Mouse (Mus musculus): Measurements from ENCODE around the gene Cbx4. TPM values are rescaled to one million over a fixed set of nuclear protein-coding genes. Genes with fewer than 3 reads are reported as not detected.
"Not testable (repeated sequence)": the region's sequence is repeated elsewhere in the genome, so short reads cannot be mapped to it uniquely, and the experiment has no call there.

Gene Cbx4
- polyA plus RNA-seq, 1 experiment from 2014 or later = 16.8 TPM

DNA sequence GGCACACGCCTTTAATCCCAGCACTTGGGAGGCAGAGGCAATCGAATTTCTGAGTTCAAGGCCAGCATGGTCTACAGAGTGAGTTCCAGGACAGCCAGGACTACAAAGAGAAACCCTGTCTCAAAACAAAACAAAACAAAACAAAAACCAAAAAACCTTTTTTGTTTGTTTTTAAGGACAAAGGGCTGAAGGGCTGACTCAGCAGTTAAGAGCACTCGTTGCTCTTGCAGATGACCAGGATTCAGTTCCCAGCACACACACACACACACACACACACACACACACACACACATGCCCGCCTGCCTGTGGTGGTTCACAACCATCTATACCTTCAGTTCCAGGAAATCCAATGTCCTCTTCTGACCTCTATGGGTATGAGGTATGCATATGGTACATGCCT, 14.3 kb upstream of the Cbx4 start:
- not testable (repeated sequence) for H3K36me3 ChIP-seq (replicated peaks; ENCODE audit: control insufficient read depth, insufficient read depth); H3K4me2 ChIP-seq (replicated peaks); DNase-seq (ENCODE audit: low spot score); ATAC-seq (ENCODE audit: low FRiP score); H3K9ac ChIP-seq; H3K4me3 ChIP-seq (replicated peaks; ENCODE audit: low read length); H3K4me1 ChIP-seq (replicated peaks; ENCODE audit: control insufficient read depth, insufficient read depth, low read length); H3K27me3 ChIP-seq (ENCODE audit: control insufficient read depth, insufficient read depth, low read length); H3K27ac ChIP-seq; H3K9me3 ChIP-seq (ENCODE audit: control insufficient read depth, low read length)
- 69% methylated on average over 4 of the region's 4 CpGs for WGBS

- ATAC-seq (ENCODE audit: low FRiP score) (no peak), DNase-seq (ENCODE audit: low spot score) (no peak)
- 65% methylated on average over 4 of the region's 4 CpGs for WGBS
- Histone ChIP-seq H3K4me2 (replicated peaks) (no peak overlapping the region), H3K27ac (no peak overlapping the region), H3K36me3 (replicated peaks; ENCODE audit: control insufficient read depth, insufficient read depth) (no peaks in the 10 kb centered on the region), H3K9ac (no peak overlapping the region), H3K9me3 (ENCODE audit: control insufficient read depth, low read length) (no peaks in the 10 kb centered on the region), H3K27me3 (ENCODE audit: control insufficient read depth, insufficient read depth, low read length) (no peaks in the 10 kb centered on the region), H3K4me1 (replicated peaks; ENCODE audit: control insufficient read depth, insufficient read depth, low read length) (0 out of 2 replicates have a peak, but pooled peaks cover 4% of the 10 kb centered on the region), H3K4me3 (replicated peaks; ENCODE audit: low read length) (no peak overlapping the region)
These were observed 12.2 kb upstream of the Cbx4 start for GRCm38 (mm10) chr11:119098202-119098601.

GRCm38 (mm10) chr11:119095441-119095840, 9.4 kb upstream of the Cbx4 start:
- Histone ChIP-seq H3K4me1 (replicated peaks; ENCODE audit: control insufficient read depth, insufficient read depth, low read length) (peaks cover 13% of the 10 kb centered on the region; the same call in 1 of the 2 replicates), H3K27ac (no peak overlapping the region), H3K36me3 (replicated peaks; ENCODE audit: control insufficient read depth, insufficient read depth) (no peaks in the 10 kb centered on the region), H3K9me3 (ENCODE audit: control insufficient read depth, low read length) (no peaks in the 10 kb centered on the region), H3K9ac (0 out of 2 replicates have a peak overlapping the region, but pooled peaks have one; percentile 24), H3K27me3 (ENCODE audit: control insufficient read depth, insufficient read depth, low read length) (no peaks in the 10 kb centered on the region), H3K4me2 (replicated peaks) (no peak overlapping the region), H3K4me3 (replicated peaks; ENCODE audit: low read length) (no peak overlapping the region)
- 48% methylated on average over 3 of the region's 3 CpGs for WGBS
- ATAC-seq (ENCODE audit: low FRiP score) (no peak), DNase-seq (ENCODE audit: low spot score) (no peak)

GRCm38 (mm10) chr11:119093322-119093721, 7.3 kb upstream of the Cbx4 start:
- DNase-seq (ENCODE audit: low spot score) = no peak
- ATAC-seq (ENCODE audit: low FRiP score) = no peak
- H3K27me3 ChIP-seq (ENCODE audit: control insufficient read depth, insufficient read depth, low read length) = peaks cover 15% of the 10 kb centered on the region
- WGBS = 68% methylated on average over 1 of the region's 1 CpGs
- H3K4me1 ChIP-seq (replicated peaks; ENCODE audit: control insufficient read depth, insufficient read depth, low read length) = peaks cover 24% of the 10 kb centered on the region
- H3K4me2 ChIP-seq (replicated peaks) = no peak overlapping the region
- no peaks in the 10 kb centered on the region for H3K36me3 ChIP-seq (replicated peaks; ENCODE audit: control insufficient read depth, insufficient read depth)
- H3K9ac ChIP-seq = no peak overlapping the region
- no peak overlapping the region for H3K4me3 ChIP-seq (replicated peaks; ENCODE audit: low read length)
- H3K27ac ChIP-seq = no peak overlapping the region
- H3K9me3 ChIP-seq (ENCODE audit: control insufficient read depth, low read length) = no peaks in the 10 kb centered on the region

DNA sequence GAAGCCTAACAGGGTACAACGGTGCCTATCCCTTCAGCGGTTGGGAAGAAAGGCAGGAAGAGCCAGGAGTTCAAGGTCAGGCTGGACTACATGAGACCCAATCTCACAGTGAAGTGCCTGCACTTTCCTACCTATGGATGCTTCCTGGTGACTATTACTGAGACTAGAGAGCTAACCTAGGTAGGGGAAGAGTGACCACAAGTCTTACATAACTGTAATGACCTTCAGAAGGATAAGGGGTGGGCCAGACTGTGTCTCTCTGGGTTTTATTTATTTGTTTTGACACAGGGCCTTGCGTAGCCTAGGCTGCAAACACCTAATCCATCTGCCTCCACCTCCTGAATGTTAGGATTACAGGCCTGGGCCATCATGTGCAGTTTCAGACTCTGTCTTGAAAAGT, 6.3 kb upstream of the Cbx4 start:
- H3K27ac ChIP-seq = no peak overlapping the region
- H3K4me2 ChIP-seq (replicated peaks) = no peak overlapping the region
- H3K4me3 ChIP-seq (replicated peaks; ENCODE audit: low read length) = no peak overlapping the region
- no peak overlapping the region for H3K9ac ChIP-seq
- no peak for ATAC-seq (ENCODE audit: low FRiP score)
- 73% methylated on average over 3 of the region's 3 CpGs for WGBS
- no peaks in the 10 kb centered on the region for H3K36me3 ChIP-seq (replicated peaks; ENCODE audit: control insufficient read depth, insufficient read depth)
- H3K9me3 ChIP-seq (ENCODE audit: control insufficient read depth, low read length) = no peaks in the 10 kb centered on the region
- DNase-seq (ENCODE audit: low spot score) = no peak
- H3K4me1 ChIP-seq (replicated peaks; ENCODE audit: control insufficient read depth, insufficient read depth, low read length) = peaks cover 24% of the 10 kb centered on the region
- peaks cover 25% of the 10 kb centered on the region for H3K27me3 ChIP-seq (ENCODE audit: control insufficient read depth, insufficient read depth, low read length)

DNA sequence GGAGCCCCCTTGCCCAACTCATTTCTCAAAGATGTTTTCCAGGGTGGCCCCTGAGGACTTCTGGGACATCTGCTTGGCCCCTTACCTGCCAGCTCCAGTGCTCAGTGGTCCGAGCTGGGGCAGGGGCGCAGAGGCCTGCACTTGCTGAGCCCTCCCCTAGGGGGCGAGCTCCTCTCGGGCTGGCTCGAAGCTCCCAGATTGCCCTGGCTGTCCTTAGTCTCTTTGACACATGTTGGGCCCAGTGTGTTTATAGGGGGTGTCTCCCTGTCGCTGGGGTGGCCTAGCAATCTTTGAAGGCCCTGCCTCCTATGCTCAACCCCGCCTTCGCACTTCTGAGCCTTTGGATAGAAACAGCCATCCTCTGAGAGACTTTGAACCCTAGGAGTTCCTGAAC, 5.6 kb upstream of the Cbx4 start:
- 0 out of 2 replicates have a peak overlapping the region, but pooled peaks have one; percentile 80 for H3K9ac ChIP-seq
- peaks cover 25% of the 10 kb centered on the region for H3K4me1 ChIP-seq (replicated peaks; ENCODE audit: control insufficient read depth, insufficient read depth, low read length)
- no peaks in the 10 kb centered on the region for H3K36me3 ChIP-seq (replicated peaks; ENCODE audit: control insufficient read depth, insufficient read depth)
- WGBS = 4% methylated on average over 8 of the region's 8 CpGs
- no peaks in the 10 kb centered on the region for H3K9me3 ChIP-seq (ENCODE audit: control insufficient read depth, low read length)
- DNase-seq (ENCODE audit: low spot score) = peak; percentile 67
- H3K4me3 ChIP-seq (replicated peaks; ENCODE audit: low read length) = no peak overlapping the region; the same call in 1 of the 2 replicates
- no peak overlapping the region for H3K27ac ChIP-seq
- peak overlapping the region; percentile 97 for H3K4me2 ChIP-seq (replicated peaks)
- no peak for ATAC-seq (ENCODE audit: low FRiP score)
- H3K27me3 ChIP-seq (ENCODE audit: control insufficient read depth, insufficient read depth, low read length) = peaks cover 31% of the 10 kb centered on the region

DNA sequence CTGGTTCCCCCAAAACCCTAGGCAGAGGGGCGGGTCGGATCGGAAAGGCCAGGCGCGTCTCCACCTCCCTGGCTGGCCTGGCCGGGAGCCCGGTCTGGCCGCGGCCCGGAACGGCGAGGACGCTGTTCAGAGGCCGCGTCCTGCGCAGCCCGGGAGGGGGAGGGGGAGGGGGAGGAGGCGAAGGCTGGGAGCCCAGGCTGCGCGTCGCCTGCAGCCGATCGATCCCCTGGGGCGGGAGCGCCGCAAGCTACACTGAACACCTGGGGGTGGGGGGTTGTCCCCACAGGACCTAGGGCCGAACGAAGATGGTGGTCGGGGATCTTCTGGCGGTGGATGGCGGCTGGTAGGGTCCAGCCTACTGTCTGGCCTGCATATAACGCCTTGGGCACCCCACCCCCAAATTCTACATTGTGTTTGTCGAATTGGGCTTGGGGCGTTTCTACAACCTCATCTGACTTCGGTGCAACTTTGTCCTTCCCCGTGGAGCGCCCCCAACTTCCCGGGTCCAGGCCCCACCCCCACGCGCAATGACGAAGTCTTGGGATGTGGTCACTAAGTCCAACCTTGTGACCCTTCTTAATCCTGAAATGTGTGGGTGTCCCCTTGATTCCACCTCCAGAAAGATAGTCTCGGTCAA, 5.1 kb upstream of the Cbx4 start:
- H3K27me3 ChIP-seq (ENCODE audit: control insufficient read depth, insufficient read depth, low read length) = peaks cover 33% of the 10 kb centered on the region
- H3K27ac ChIP-seq = peak overlapping the region; percentile 20; the same call in 1 of the 2 replicates
- under 1% methylated on average over 39 of the region's 42 CpGs for WGBS
- peak overlapping the region; percentile 80 for H3K9ac ChIP-seq
- DNase-seq (ENCODE audit: low spot score) (peak; percentile 64), ATAC-seq (ENCODE audit: low FRiP score) (peak; percentile 49; the same call in 1 of the 2 replicates)
- no peaks in the 10 kb centered on the region for H3K9me3 ChIP-seq (ENCODE audit: control insufficient read depth, low read length)
- H3K4me3 ChIP-seq (replicated peaks; ENCODE audit: low read length) = peak overlapping the region; percentile 50
- H3K4me2 ChIP-seq (replicated peaks) = peak overlapping the region; percentile 97
- H3K36me3 ChIP-seq (replicated peaks; ENCODE audit: control insufficient read depth, insufficient read depth) = no peaks in the 10 kb centered on the region
- peaks cover 28% of the 10 kb centered on the region for H3K4me1 ChIP-seq (replicated peaks; ENCODE audit: control insufficient read depth, insufficient read depth, low read length)

DNA sequence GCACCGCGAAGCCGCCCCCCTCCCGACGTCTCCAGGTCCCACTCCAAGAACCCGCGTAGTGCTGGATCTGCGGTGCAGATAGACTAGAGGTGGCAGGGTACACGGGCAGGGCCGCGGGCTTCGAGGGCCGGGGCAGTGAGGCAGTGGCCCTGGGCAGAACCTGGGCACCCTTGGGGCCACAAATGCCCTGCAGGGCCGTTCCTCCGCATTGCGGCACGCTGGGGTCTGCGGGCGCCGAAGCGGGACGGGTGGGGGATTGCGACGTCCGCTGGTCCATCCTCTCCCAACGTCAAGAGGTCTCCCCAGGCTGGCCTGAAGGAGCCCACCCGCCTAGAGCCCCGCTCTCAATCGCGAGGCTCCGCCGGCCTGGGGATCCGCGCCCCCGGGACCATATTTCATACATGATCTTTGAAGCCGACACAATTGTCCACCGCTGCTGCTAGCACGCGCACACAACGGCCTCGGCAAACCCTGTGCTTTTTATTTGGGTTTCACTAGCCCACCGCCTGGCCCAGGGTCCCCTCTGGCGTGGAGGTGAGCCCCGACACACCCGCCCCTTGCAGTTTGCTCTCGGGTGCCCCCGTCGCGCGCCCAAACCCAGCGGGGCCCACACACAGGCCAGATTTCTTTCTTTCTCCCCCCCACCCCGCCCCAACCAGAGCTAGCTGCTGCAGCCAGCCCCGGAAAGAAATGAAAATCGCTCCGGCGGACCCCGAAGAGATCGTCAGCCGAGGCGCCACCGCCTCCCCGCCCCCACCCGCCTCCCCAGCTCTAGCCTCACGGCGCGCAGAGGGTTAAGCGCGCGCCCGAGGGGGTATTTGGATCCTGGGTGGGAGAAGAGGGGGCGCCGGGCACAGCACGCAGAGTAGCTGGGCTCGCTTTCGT, 4.3 kb upstream of the Cbx4 start:
- no peaks in the 10 kb centered on the region for H3K9me3 ChIP-seq (ENCODE audit: control insufficient read depth, low read length)
- H3K36me3 ChIP-seq (replicated peaks; ENCODE audit: control insufficient read depth, insufficient read depth) = no peaks in the 10 kb centered on the region
- H3K4me2 ChIP-seq (replicated peaks) = peak overlapping the region; percentile 97
- DNase-seq (ENCODE audit: low spot score) (no peak), ATAC-seq (ENCODE audit: low FRiP score) (no peak)
- H3K27ac ChIP-seq = peak overlapping the region; percentile 20; the same call in 1 of the 2 replicates
- H3K4me1 ChIP-seq (replicated peaks; ENCODE audit: control insufficient read depth, insufficient read depth, low read length) = peaks cover 24% of the 10 kb centered on the region
- H3K9ac ChIP-seq = peak overlapping the region; percentile 80
- peak overlapping the region; percentile 50 for H3K4me3 ChIP-seq (replicated peaks; ENCODE audit: low read length)
- H3K27me3 ChIP-seq (ENCODE audit: control insufficient read depth, insufficient read depth, low read length) = peaks cover 33% of the 10 kb centered on the region
- WGBS = under 1% methylated on average over 66 of the region's 75 CpGs
